Mouse (Mus musculus): ENCODE data around the gene Mrgprh.

Mrgprh gene

GRCm38 (mm10) chr17:12916588-12917380 is 41.0 kb downstream of the Mrgprh start:
- DNase-seq (ENCODE audit: low read depth, low spot score): no peak

DNA sequence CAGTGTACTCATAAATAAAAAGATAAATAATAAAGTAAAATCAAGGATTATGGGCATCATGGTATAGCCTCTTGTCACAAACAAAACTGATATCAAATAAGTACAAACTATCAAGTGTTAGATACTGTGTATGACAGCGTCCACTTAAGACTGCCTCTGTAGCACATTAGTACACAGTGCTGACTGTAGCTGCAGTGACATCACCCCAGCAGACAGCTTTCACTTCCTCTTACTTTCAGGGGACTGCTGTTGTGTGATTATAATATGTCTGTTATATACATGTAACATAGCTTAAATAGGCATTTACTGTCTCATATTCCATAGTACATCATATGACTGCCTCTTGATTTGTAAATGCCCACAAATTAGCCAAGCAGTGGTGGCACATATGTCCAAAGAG is 45.2 kb downstream of the Mrgprh start:
- DNase-seq (ENCODE audit: low read depth, low spot score): peak; percentile 71

DNA sequence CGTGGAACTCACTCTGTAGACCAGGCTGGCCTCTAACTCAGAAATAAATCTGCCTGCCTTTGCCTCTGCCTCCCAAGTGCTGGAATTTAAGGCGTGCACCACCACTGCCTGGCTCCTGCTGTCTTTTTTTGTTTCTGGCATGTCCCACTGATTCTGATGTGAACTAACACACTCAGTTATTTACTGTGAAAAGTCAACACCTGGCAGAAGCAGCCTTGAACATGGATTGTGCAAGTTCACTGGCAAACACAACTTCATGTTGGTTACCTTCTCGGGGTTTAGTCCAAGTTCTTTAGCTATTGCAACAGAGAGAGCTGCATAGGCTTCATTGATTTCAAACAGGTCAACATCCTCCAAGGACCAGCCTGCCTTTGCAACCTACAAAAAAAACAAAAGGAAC is 49.2 kb downstream of the Mrgprh start:
- DNase-seq (ENCODE audit: low read depth, low spot score): no peak

- no peak for DNase-seq (ENCODE audit: low read depth, low spot score)
Observed at GRCm38 (mm10) chr17:12925703-12926180, 49.9 kb downstream of the Mrgprh start.

Data from A20 (cell line).